32 mouse cellular contexts compared by ENCODE assay signal in the genomic region with DNA sequence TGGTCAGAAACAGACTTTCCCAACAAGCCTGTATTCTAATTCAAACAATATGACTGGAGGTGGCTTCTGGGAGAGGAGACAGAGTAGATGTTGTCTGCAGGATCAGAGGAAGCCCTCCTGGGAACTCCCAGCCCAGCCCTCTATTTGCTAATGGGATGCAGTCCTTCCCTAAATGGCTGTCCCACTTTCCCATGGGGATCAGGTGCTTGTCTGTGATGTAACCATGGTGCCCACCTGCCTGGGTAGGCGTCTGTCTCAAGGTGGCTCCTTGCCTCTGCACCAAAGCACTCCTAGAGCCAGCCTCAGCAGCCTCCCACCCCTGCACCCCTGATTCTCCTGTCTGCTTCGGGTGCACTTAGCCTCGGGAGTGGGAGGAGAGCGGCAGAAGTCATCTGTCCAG.
DNase-seq lines count a peak whose midpoint lies in the region; ATAC-seq lines count a peak whose summit lies in the region.
"Had no signal": no experiment of that assay in that cellular context is flagged by ENCODE, and none has a peak within 500 bp of the region (broad histone marks: within the 10 kb centered on the region; RNA-seq: fewer than 3 reads in every experiment).

No protein-coding gene starts in this region.

- peaks cover 28% of the 10 kb centered on the region for H3K4me1 ChIP-seq in forebrain, embryonic 10.5 days
- H3K4me1 ChIP-seq in forebrain, embryonic 15.5 days, result peaks cover 8% of the 10 kb centered on the region
- peaks cover 16% of the 10 kb centered on the region; the same call in 1 of the 2 replicates for H3K4me1 ChIP-seq in embryonic facial prominence, embryonic 15.5 days
- H3K4me1 ChIP-seq: liver, embryonic 15.5 days; midbrain, embryonic 15.5 days had no signal

- no peaks in the 10 kb centered on the region for H3K9me3 ChIP-seq in forebrain, embryonic 10.5 days
- no peaks in the 10 kb centered on the region for H3K9me3 ChIP-seq in forebrain, embryonic 15.5 days
- H3K9me3 ChIP-seq in embryonic facial prominence, embryonic 15.5 days (replicated peaks), result no peaks in the 10 kb centered on the region
- H3K9me3 ChIP-seq: forebrain, embryonic 13.5 days; limb, embryonic 10.5 days; limb, embryonic 15.5 days; liver, embryonic 15.5 days; midbrain, embryonic 10.5 days; midbrain, embryonic 15.5 days; stomach, embryonic 15.5 days had no signal

- H3K4me2 ChIP-seq in forebrain, embryonic 15.5 days (replicated peaks), result no peak overlapping the region
- H3K4me2 ChIP-seq in embryonic facial prominence, embryonic 15.5 days (replicated peaks), result no peak overlapping the region
- H3K4me2 ChIP-seq: forebrain, embryonic 13.5 days; heart, embryonic 11.5 days; hindbrain, embryonic 14.5 days; limb, embryonic 15.5 days; liver, embryonic 15.5 days; lung, embryonic 14.5 days; midbrain, embryonic 15.5 days; stomach, embryonic 15.5 days had no signal

- 77% methylated on average over 4 of the region's 4 CpGs for WGBS in forebrain, embryonic 10.5 days
- WGBS in forebrain, embryonic 15.5 days, result 72% methylated on average over 4 of the region's 4 CpGs
- 35% methylated on average over 4 of the region's 4 CpGs for WGBS in embryonic facial prominence, embryonic 15.5 days

- no peak overlapping the region for H3K27ac ChIP-seq in forebrain, embryonic 10.5 days
- H3K27ac ChIP-seq in forebrain, embryonic 15.5 days (replicated peaks), result no peak overlapping the region
- H3K27ac ChIP-seq in embryonic facial prominence, embryonic 15.5 days (replicated peaks), result 0 out of 2 replicates have a peak overlapping the region, but pooled peaks have one; percentile 4
- H3K27ac ChIP-seq: forebrain, embryonic 13.5 days; gastrocnemius, adult 2 months; hindbrain, embryonic 14.5 days; layer of hippocampus, adult 2 months; limb, embryonic 15.5 days; liver, embryonic 15.5 days; midbrain, embryonic 10.5 days; midbrain, embryonic 15.5 days; stomach, embryonic 15.5 days had no signal

- H3K36me3 ChIP-seq in forebrain, embryonic 10.5 days (replicated peaks), result no peaks in the 10 kb centered on the region
- no peaks in the 10 kb centered on the region for H3K36me3 ChIP-seq in forebrain, embryonic 15.5 days
- H3K36me3 ChIP-seq in embryonic facial prominence, embryonic 15.5 days, result no peaks in the 10 kb centered on the region
- H3K36me3 ChIP-seq: limb, embryonic 10.5 days; limb, embryonic 15.5 days; liver, embryonic 15.5 days; midbrain, embryonic 10.5 days; midbrain, embryonic 15.5 days; stomach, embryonic 15.5 days had no signal

- ATAC-seq in forebrain, embryonic 15.5 days (replicated peaks), result no peak
- 0 out of 2 replicates have a peak, but pooled peaks have one; percentile 29 for ATAC-seq in embryonic facial prominence, embryonic 15.5 days (ENCODE audit: insufficient number of reproducible peaks, low FRiP score, low TSS enrichment, low read depth)
- ATAC-seq: forebrain, embryonic 13.5 days; midbrain, embryonic 15.5 days; Patski had no signal

- H3K9ac ChIP-seq in forebrain, embryonic 15.5 days (replicated peaks), result no peak overlapping the region
- H3K9ac ChIP-seq in embryonic facial prominence, embryonic 15.5 days, result no peak overlapping the region
- H3K9ac ChIP-seq: forebrain, embryonic 13.5 days; hindbrain, embryonic 14.5 days; limb, embryonic 15.5 days; liver, embryonic 15.5 days; lung, embryonic 14.5 days; midbrain, embryonic 15.5 days; stomach, embryonic 15.5 days had no signal

- H3K27me3 ChIP-seq in forebrain, embryonic 10.5 days (ENCODE audit: poor library complexity, severe bottlenecking), result no peaks in the 10 kb centered on the region
- H3K27me3 ChIP-seq in forebrain, embryonic 15.5 days, result no peaks in the 10 kb centered on the region
- H3K27me3 ChIP-seq in embryonic facial prominence, embryonic 15.5 days, result no peaks in the 10 kb centered on the region
- H3K27me3 ChIP-seq: forebrain, embryonic 13.5 days; liver, embryonic 15.5 days; midbrain, embryonic 15.5 days had no signal

- DNase-seq in forebrain, embryonic 10.5 days (ENCODE audit: extremely low spot score, low spot score), result peak; percentile 7
- DNase-seq in right cerebral cortex, adult 2 months (ENCODE audit: low spot score in 2 of 2), result peak; percentile 4 to 5
- DNase-seq in right cerebral cortex, postnatal 14 days, result no peak
- DNase-seq in layer of hippocampus, postnatal 14 days (ENCODE audit: low spot score in 2 of 2), result no peak
- DNase-seq in cerebellum, adult 9-11 months, result no peak
- DNase-seq: adrenal gland, postnatal 14 days; cerebellum, adult 11-12 months; cerebellum, postnatal 10 days; gastrocnemius, adult 2 months; gastrocnemius, postnatal 36 days; heart, adult 18-20 months; heart, postnatal 36 days; kidney, adult 18-20 months; kidney, postnatal 36 days; lung, embryonic 14.5 days; lung, postnatal 14 days; right cerebral cortex, adult 18-20 months; thymus, adult 18-20 months; thymus, postnatal 25 days had no signal

- H3K4me3 ChIP-seq in forebrain, embryonic 10.5 days, result no peak overlapping the region
- no peak overlapping the region for H3K4me3 ChIP-seq in forebrain, embryonic 15.5 days
- no peak overlapping the region for H3K4me3 ChIP-seq in embryonic facial prominence, embryonic 15.5 days (replicated peaks)
- H3K4me3 ChIP-seq: forebrain, embryonic 13.5 days; gastrocnemius, adult 2 months; layer of hippocampus, adult 2 months; limb, embryonic 10.5 days; limb, embryonic 15.5 days; liver, embryonic 15.5 days; midbrain, embryonic 10.5 days; midbrain, embryonic 15.5 days; stomach, embryonic 15.5 days had no signal

Comparison
In these comparisons a context has a peak if more than half of its experiments do, and no peak if none do; other contexts are left out.
1. DNase-seq: peak in forebrain, embryonic 10.5 days (single experiment) and right cerebral cortex, adult 2 months (2 of 2); none in right cerebral cortex, postnatal 14 days (single experiment), layer of hippocampus, postnatal 14 days (0 of 2) and cerebellum, adult 9-11 months (single experiment).